Mouse (Mus musculus) adrenal gland, adult (tissue): ENCODE results near the gene Slc16a8.

Experiments used
- DNase-seq, 2 experiments: peaks; one replicate each; pipeline ENCODE4 v3.0.0; 2022 to 2023; ENCODE audit warnings: low spot score in 1 of 2; ENCODE audit not compliant: inconsistent age in 2 of 2

Slc16a8 gene

GRCm38 (mm10) chr15:79254661-79255060, at the start of gene Slc16a8:
Gene Slc16a8 (minus strand): TSS chr15:79254761.
- DNase-seq: no peak

- no peak for DNase-seq
Observed at GRCm38 (mm10) chr15:79303725-79304124, 49.2 kb upstream of the Slc16a8 start.

GRCm38 (mm10) chr15:79299563-79300155, 45.1 kb upstream of the Slc16a8 start:
- DNase-seq: no peak

GRCm38 (mm10) chr15:79298553-79298952, 44.0 kb upstream of the Slc16a8 start:
- DNase-seq: no peak

GRCm38 (mm10) chr15:79292779-79293178, 38.2 kb upstream of the Slc16a8 start:
- DNase-seq: no peak

GRCm38 (mm10) chr15:79290340-79290739, 35.8 kb upstream of the Slc16a8 start:
- DNase-seq: no peak

GRCm38 (mm10) chr15:79289441-79289840, 34.9 kb upstream of the Slc16a8 start:
- DNase-seq: no peak

- DNase-seq: no peak
Observed at GRCm38 (mm10) chr15:79288387-79288786, 33.8 kb upstream of the Slc16a8 start.

GRCm38 (mm10) chr15:79287091-79287490, 32.5 kb upstream of the Slc16a8 start:
- DNase-seq: no peak

- DNase-seq: no peak
Observed at GRCm38 (mm10) chr15:79286141-79286540, 31.6 kb upstream of the Slc16a8 start.

GRCm38 (mm10) chr15:79285399-79285798, 30.8 kb upstream of the Slc16a8 start, which contains the start of gene Baiap2l2:
Gene Baiap2l2 (minus strand): TSS chr15:79285537.
- no peak for DNase-seq

- no peak for DNase-seq
Observed at GRCm38 (mm10) chr15:79283371-79283770, 28.8 kb upstream of the Slc16a8 start.

- no peak for DNase-seq
Observed at GRCm38 (mm10) chr15:79282434-79282833, 27.9 kb upstream of the Slc16a8 start.

DNA sequence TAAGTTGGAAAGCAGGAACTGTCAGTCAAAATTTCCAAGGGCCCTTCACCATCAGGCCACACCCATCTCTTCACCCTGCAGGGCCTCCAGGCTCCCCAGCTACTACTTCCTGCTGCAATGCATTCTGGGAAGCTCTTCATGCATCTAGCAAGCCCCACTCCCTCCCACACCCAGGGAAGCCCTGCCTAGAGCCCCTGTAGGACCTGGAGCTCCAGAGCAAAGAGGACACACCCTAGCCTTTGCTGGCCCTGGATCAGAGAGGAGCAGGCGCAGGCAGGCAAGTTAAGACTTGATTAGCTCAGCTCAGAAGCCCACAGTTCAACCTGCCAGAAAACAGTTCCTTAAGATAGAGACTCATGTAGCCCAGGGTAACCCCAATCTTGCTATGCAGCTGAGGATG, 26.8 kb upstream of the Slc16a8 start:
- no peak for DNase-seq

- DNase-seq: no peak
Observed at GRCm38 (mm10) chr15:79280850-79281249, 26.3 kb upstream of the Slc16a8 start.

- DNase-seq: peak in 1 of 2 experiments; percentile 53
Observed at GRCm38 (mm10) chr15:79280209-79280608, 25.6 kb upstream of the Slc16a8 start.

- no peak for DNase-seq
Observed at GRCm38 (mm10) chr15:79277728-79278127, 23.2 kb upstream of the Slc16a8 start.

DNA sequence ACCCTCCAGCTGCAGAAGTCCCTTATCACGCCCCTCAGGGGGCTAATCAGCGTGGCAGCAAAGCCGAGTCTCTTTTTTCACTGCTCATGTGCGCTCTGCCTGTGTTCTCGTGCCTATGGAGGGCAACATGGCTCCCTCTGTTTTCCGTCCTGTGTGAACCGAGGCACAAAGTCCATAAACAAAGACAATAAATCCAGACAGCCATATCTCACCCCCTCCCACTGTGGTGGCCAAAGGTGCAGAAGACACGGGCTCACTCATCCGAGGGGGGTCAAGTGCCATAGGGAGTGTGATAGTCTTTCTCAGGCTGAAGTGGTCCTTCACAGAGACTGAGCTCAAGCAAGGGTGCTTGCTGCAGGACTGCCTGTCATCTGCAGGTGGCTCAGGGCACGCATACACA, 18.5 kb upstream of the Slc16a8 start:
- no peak for DNase-seq

- DNase-seq: peak in 1 of 2 experiments; percentile 63
Observed at GRCm38 (mm10) chr15:79271124-79271746, 16.7 kb upstream of the Slc16a8 start.

- peak; percentile 76 to 87 for DNase-seq
Observed at GRCm38 (mm10) chr15:79270317-79271123, 16.0 kb upstream of the Slc16a8 start.

DNA sequence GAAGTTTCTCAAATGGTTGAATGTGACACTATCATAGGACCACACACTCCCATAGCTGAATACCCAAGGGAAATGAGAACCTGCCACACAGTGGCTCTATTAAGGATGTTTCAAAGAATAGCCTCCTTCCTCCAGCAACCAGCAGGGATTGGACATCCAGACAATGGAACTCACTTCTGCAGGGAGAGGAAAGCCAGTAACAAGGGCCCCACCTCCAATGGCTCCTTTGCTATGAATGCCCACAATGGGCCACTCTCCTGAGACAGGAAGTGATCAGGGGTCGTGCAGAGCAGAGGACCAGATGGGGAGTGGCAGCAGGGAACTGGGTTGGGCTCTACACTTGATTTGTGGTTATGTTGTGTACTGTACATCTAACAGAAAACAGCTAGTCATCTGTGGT, 14.0 kb upstream of the Slc16a8 start:
- DNase-seq: no peak

DNA sequence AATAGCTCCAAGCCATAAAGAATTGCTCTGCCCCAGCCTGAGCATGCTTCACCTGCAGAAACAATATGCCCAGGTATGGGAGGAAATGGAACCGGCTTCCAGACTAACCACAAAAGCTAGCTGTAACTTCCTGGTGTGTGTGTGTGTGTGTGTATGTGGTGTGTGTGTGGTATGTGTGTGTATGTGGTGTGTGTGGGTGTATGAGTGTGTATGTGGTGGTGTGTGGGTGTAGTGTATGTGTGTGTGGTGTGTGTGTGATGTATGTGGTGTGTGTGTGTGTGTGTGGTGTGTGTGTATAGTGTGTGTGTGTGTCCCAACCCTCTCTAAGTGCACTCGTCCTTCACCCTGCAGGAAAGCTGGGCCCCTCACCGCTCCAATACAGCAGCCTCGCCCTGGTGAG, 10.8 kb upstream of the Slc16a8 start:
- no peak for DNase-seq
